Mouse (Mus musculus) ES-Bruce4 (cell line): ENCODE measurements at regions not wholly inside any gene's neighbourhood (a gene's known extent, or its start where the extent isn't known, plus 50 kb on each side); places are given as distances from the start of the nearest gene placed in this dataset.
"Not testable (repeated sequence)": the region's sequence is repeated elsewhere in the genome, so short reads cannot be mapped to it uniquely, and the experiment has no call there.

Experiments
- CTCF ChIP-seq: IDR thresholded peaks from one replicate; pipeline ENCODE4 v1.8.1; 2011; ENCODE audit warnings: low read depth, low read length
- POLR2A ChIP-seq: IDR thresholded peaks from one replicate; pipeline ENCODE4 v1.8.1; 2011; ENCODE audit warnings: low read length; ENCODE audit not compliant: insufficient read depth

- not testable (repeated sequence) for TF ChIP-seq POLR2A, CTCF
Measured at GRCm38 (mm10) chr13:61872083-61872482, 257.6 kb upstream of the Zfp808 start.
